9 mouse cellular contexts compared by ENCODE assay signal in the genomic region with DNA sequence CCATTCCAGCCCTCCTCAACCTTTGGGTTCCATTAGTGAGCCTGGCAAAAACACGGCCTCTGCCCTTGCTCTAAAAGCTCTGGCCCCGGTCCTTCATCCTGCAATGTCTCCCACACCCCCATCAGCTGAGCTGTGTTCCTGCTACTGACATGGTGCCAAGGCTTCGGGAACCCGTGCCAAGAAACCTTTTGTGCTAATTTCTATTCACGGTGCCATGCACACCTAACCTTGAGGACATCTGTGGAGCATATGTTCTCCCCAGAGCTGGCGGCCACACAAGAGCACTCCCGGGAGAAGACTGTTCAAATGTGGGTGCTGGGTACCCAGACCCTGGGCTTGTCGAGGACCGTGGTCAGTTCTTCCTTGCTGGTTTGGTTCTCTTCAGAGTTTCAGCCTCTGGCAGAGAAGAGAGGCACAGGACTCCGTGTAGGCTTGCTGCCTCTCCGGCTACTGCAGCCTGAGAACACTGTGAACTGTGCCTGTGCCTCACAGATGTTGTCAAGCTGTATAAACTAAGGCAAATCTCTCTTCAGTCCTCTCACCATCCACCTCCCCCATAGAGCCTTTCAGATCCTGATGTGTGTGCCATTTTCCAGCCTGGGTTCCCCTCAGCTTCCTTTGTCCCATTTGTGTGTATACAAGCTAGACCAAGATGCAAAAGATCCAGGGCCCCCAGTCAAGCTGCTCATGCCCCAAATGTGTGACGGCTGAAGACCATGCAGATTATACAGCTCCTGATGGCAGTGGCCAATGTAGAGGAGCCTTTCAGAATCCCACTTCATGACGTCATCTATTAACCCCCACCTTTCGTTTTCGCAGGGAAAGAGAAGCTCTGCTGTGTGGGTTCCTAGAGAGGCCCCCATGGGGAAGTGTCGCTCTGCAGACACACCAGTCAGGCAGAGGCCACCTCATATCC. TPM values are rescaled to one million over a fixed set of nuclear protein-coding genes. Genes with fewer than 3 reads are reported as not detected.
DNase-seq lines count a peak whose midpoint lies in the region; ATAC-seq and TF ChIP-seq lines count a peak whose summit lies in the region.
"Had no signal": no experiment of that assay in that cellular context is flagged by ENCODE, and none has a peak within 500 bp of the region (broad histone marks: within the 10 kb centered on the region; RNA-seq: fewer than 3 reads in every experiment).

No protein-coding gene starts in this region.

- no peak overlapping the region for H3K4me3 ChIP-seq in lung, adult 2 months (replicated peaks; ENCODE audit: extremely low read depth, low read depth, low read length)
- H3K4me3 ChIP-seq in lung, postnatal 0 days (ENCODE audit: low read depth, low read length) = no peak overlapping the region
- H3K4me3 ChIP-seq in embryonic facial prominence, embryonic 15.5 days (replicated peaks) = no peak overlapping the region
- H3K4me3 ChIP-seq in midbrain, embryonic 14.5 days (replicated peaks; ENCODE audit: low read depth, low read length) = no peak overlapping the region
- H3K4me3 ChIP-seq: neural tube, embryonic 12.5 days had no signal

- H3K27ac ChIP-seq in lung, postnatal 0 days (ENCODE audit: low read length) = no peak overlapping the region
- no peak overlapping the region; the same call in 1 of the 2 replicates for H3K27ac ChIP-seq in embryonic facial prominence, embryonic 15.5 days (replicated peaks)
- no peak overlapping the region for H3K27ac ChIP-seq in midbrain, embryonic 14.5 days (replicated peaks; ENCODE audit: low read depth, low read length)
- H3K27ac ChIP-seq: neural tube, embryonic 12.5 days had no signal

- H3K4me2 ChIP-seq in lung, postnatal 0 days (replicated peaks; ENCODE audit: low read depth, low read length) = no peak overlapping the region
- peak overlapping the region; percentile 25 for H3K4me2 ChIP-seq in embryonic facial prominence, embryonic 15.5 days (replicated peaks)
- no peak overlapping the region for H3K4me2 ChIP-seq in midbrain, embryonic 14.5 days (ENCODE audit: low read length)
- H3K4me2 ChIP-seq: neural tube, embryonic 12.5 days had no signal

- H3K4me1 ChIP-seq in lung, adult 2 months (ENCODE audit: control insufficient read depth, insufficient read depth, low read length) = no peaks in the 10 kb centered on the region
- no peaks in the 10 kb centered on the region for H3K4me1 ChIP-seq in lung, postnatal 0 days (ENCODE audit: insufficient read depth, low read depth, low read length)
- H3K4me1 ChIP-seq in embryonic facial prominence, embryonic 15.5 days = peaks cover 34% of the 10 kb centered on the region
- H3K4me1 ChIP-seq in midbrain, embryonic 14.5 days (ENCODE audit: control insufficient read depth, insufficient read depth, low read length) = peaks cover 11% of the 10 kb centered on the region; the same call in 1 of the 2 replicates

- no peak overlapping the region for H3K9ac ChIP-seq in lung, postnatal 0 days (replicated peaks; ENCODE audit: low read depth)
- H3K9ac ChIP-seq in embryonic facial prominence, embryonic 15.5 days = no peak overlapping the region
- no peak overlapping the region for H3K9ac ChIP-seq in midbrain, embryonic 14.5 days (replicated peaks; ENCODE audit: low read length)
- H3K9ac ChIP-seq: neural tube, embryonic 12.5 days had no signal

- H3K9me3 ChIP-seq in lung, postnatal 0 days (ENCODE audit: low read length) = no peaks in the 10 kb centered on the region
- no peaks in the 10 kb centered on the region for H3K9me3 ChIP-seq in embryonic facial prominence, embryonic 15.5 days (replicated peaks)
- no peaks in the 10 kb centered on the region for H3K9me3 ChIP-seq in midbrain, embryonic 14.5 days (ENCODE audit: control insufficient read depth, low read length)
- H3K9me3 ChIP-seq: neural tube, embryonic 12.5 days had no signal

- no peaks in the 10 kb centered on the region for H3K27me3 ChIP-seq in lung, postnatal 0 days (replicated peaks; ENCODE audit: insufficient read depth, low read length)
- no peaks in the 10 kb centered on the region for H3K27me3 ChIP-seq in embryonic facial prominence, embryonic 15.5 days
- no peaks in the 10 kb centered on the region for H3K27me3 ChIP-seq in midbrain, embryonic 14.5 days (ENCODE audit: control insufficient read depth, insufficient read depth, low read length)
- H3K27me3 ChIP-seq: neural tube, embryonic 12.5 days had no signal

- ATAC-seq in lung, postnatal 0 days = no peak
- ATAC-seq in embryonic facial prominence, embryonic 15.5 days (ENCODE audit: insufficient number of reproducible peaks, low FRiP score, low TSS enrichment, low read depth) = peak; percentile 39
- ATAC-seq in midbrain, embryonic 14.5 days (ENCODE audit: low FRiP score, low TSS enrichment) = 0 out of 2 replicates have a peak, but pooled peaks have one; percentile 18

- no peak for TF ChIP-seq EP300 in lung, postnatal 0 days (IDR thresholded peaks at IDR 0.05)

- intact Hi-C loops in heart, postnatal 10 days (cut with DNase I) = no loop called here

- TF ChIP-seq POLR2A in lung, adult 2 months (IDR thresholded peaks at IDR 0.05; ENCODE audit: borderline replicate concordance, extremely low read depth, low read depth, low read length) = no peak

- DNase-seq in lung, adult 2 months = peak; percentile 14
- DNase-seq in lung, postnatal 0 days (ENCODE audit: low spot score) = no peak
- peak; percentile 57 to 70 for DNase-seq in heart, postnatal 10 days
- DNase-seq in layer of hippocampus, postnatal 14 days (ENCODE audit: low spot score in 2 of 2) = peak; percentile 39 to 42
- peak; percentile 47 for DNase-seq in midbrain, embryonic 14.5 days
- DNase-seq in thymus, postnatal 10 days (ENCODE audit: low spot score in 2 of 2) = no peak
- no peak for DNase-seq in gastrocnemius, adult 18-20 months (ENCODE audit: low spot score)

- TF ChIP-seq CTCF in lung, adult 2 months (IDR thresholded peaks at IDR 0.05; ENCODE audit: insufficient read depth, low read length) = no peak
- TF ChIP-seq CTCF in lung, postnatal 0 days (IDR thresholded peaks at IDR 0.05) = no peak

- WGBS in lung, adult 2 months = 54% methylated on average over 16 of the region's 16 CpGs
- WGBS in lung, postnatal 0 days = 53% methylated on average over 16 of the region's 16 CpGs
- WGBS in embryonic facial prominence, embryonic 15.5 days = 39% methylated on average over 16 of the region's 16 CpGs
- WGBS in midbrain, embryonic 14.5 days = 74% methylated on average over 16 of the region's 16 CpGs

- no peaks in the 10 kb centered on the region for H3K36me3 ChIP-seq in lung, postnatal 0 days (ENCODE audit: insufficient read depth, low read length)
- H3K36me3 ChIP-seq in embryonic facial prominence, embryonic 15.5 days = no peaks in the 10 kb centered on the region
- no peaks in the 10 kb centered on the region for H3K36me3 ChIP-seq in midbrain, embryonic 14.5 days (ENCODE audit: control insufficient read depth, insufficient read depth, low read length)
- H3K36me3 ChIP-seq: neural tube, embryonic 12.5 days had no signal

RNA-seq across cellular contexts. Expression of gene Kif5c, which starts 49.0 kb away (rescaled TPM):
- 0.07 and 0.37 TPM in 2 replicates for polyA plus RNA-seq in lung, adult 2 months (2012; rRNA removed)
- polyA plus RNA-seq in lung, postnatal 0 days (2015; fragmentation: Nextera tagmentation; extraction: Ambion mirVana) = 0.17 and 0.20 TPM in 2 replicates
- 6.2 and 6.5 TPM in 2 replicates for polyA plus RNA-seq in embryonic facial prominence, embryonic 15.5 days (2015; fragmentation: Nextera tagmentation; extraction: Ambion mirVana)
- under 1 TPM; 0.74 to 0.89 TPM for total RNA-seq in heart, postnatal 10 days (2021)
- 100 to 1,000 TPM; 557 to 563 TPM for total RNA-seq in layer of hippocampus, postnatal 14 days (2021)
- polyA plus RNA-seq in midbrain, embryonic 14.5 days (2014; fragmentation: Nextera tagmentation; extraction: Ambion mirVana) = 221 and 251 TPM in 2 replicates
- total RNA-seq in gastrocnemius, adult 18-20 months (2021) = under 1 TPM; 0.40 to 0.68 TPM

Comparison
In these comparisons a context has a peak if more than half of its experiments do, and no peak if none do; other contexts are left out.
1. DNase-seq: peak in lung, adult 2 months (single experiment), heart, postnatal 10 days (2 of 2), layer of hippocampus, postnatal 14 days (2 of 2) and midbrain, embryonic 14.5 days (single experiment); none in lung, postnatal 0 days (single experiment), thymus, postnatal 10 days (0 of 2) and gastrocnemius, adult 18-20 months (single experiment).
2. RNA of gene Kif5c, which starts 49.0 kb away (polyA plus RNA-seq): 221 to 251 TPM in midbrain, embryonic 14.5 days; 6.2 to 6.5 TPM in embryonic facial prominence, embryonic 15.5 days, 0.07 to 0.37 TPM in lung, adult 2 months and 0.17 to 0.20 TPM in lung, postnatal 0 days; every median in the first group is over 10 times any median in the second.